Mouse (Mus musculus) left cerebral cortex, adult 18-20 months (tissue): ENCODE results near the gene Pdzd2. TPM values are rescaled to one million over a fixed set of nuclear protein-coding genes. Genes with fewer than 3 reads are reported as not detected.

Experiments used
- DNase-seq, 2 experiments: peaks; one replicate each; pipeline ENCODE4 v3.0.0; 2021 to 2022; ENCODE audit warnings: low spot score in 2 of 2, mixed read lengths in 1 of 2
- microRNA-seq, 2 experiments: library from miRNA; unstranded; fragments of <30 nt; microRNA quantifications; one replicate each; pipeline ENCODE4 v1.2.0; 2021
- total RNA-seq, 2 experiments: library from RNA; stranded (reverse); gene quantifications; 2 replicates each; pipeline ENCODE4 v1.2.3; 2021

Pdzd2 gene
- total RNA-seq, 2 experiments from 2014 or later = 59.8 to 64.7 TPM

DNA sequence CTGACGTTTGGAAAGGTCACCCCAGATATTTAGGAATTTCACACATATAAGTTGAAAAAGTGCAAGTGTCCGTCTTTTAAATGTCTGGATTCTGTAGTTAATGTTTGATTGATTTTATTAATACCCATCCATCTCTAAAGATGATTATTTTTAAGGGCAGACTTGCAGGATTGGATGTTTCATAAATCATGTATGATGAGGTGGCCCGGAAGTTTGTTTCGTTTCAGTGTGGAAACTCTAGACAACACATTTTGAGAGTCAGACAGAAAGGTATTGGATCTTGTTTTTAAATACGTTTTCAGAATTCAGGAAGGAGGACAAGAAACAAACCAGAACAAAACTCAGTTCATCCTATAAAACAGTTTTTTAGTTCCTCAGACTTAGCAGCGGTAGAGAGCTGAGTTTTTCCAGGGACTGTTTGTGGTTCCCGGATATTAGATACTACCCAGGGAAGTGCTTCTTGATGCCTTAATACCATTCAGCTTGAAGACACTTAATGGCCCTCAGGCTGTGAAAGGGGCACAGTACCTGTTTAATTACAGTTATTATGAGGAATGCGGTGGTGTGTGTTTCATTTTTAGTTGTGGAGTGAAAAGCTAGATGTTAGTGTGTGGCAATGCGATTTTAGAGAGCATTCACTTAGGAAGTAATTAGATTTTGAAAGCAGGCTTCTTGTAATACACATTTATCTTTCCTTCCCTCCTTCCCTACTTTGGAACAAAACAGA lies 416.9 kb downstream of the Pdzd2 start:
- no peak for DNase-seq

- peak; percentile 21 to 45 for DNase-seq
Measured at GRCm38 (mm10) chr15:12321788-12322621, 417.7 kb downstream of the Pdzd2 start, which contains the start of gene 1810049J17Rik. Gene 1810049J17Rik, minus strand, starts transcription at chr15:12321899.

DNA sequence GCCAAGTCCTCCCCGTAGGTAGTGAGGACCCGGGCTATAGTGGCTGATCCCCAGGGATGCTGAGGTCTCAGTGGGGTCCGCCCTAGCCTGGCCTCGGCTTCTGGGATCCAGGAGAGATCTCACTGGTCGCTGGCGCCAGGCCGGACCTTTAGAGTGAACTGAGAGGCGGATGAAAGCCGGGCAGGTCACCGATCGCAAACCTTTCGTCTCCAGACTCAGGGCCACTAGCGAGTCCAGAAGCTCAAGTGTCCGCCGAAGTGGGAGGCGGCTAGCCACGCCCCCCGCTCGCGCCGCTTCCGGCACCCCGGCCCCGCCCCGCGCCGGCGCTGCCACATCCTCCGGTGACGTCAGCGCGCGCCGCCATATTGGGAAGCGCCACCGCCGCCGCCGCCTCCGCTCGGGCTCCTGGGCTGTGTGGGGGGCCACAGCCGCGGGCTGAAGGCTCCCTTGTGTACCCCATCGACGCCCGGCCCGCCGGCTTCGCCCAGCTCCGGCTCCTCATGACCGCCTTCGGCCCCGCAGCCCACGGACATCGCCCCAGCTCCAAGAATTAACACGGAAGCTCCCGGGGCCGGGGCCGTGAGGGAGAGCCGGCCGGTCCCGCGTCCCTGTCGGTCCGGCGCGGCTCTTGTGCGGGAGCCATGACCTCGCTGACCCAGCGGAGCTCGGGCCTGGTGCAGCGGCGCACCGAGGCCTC lies 418.5 kb downstream of the Pdzd2 start, which contains the start of gene Golph3:
Gene Golph3, plus strand, starts transcription at position 360 of the 697 bp plus-strand sequence.
- DNase-seq = peak; percentile 96 to 97

GRCm38 (mm10) chr15:12320441-12321090 lies 419.2 kb downstream of the Pdzd2 start:
- no peak for DNase-seq

DNA sequence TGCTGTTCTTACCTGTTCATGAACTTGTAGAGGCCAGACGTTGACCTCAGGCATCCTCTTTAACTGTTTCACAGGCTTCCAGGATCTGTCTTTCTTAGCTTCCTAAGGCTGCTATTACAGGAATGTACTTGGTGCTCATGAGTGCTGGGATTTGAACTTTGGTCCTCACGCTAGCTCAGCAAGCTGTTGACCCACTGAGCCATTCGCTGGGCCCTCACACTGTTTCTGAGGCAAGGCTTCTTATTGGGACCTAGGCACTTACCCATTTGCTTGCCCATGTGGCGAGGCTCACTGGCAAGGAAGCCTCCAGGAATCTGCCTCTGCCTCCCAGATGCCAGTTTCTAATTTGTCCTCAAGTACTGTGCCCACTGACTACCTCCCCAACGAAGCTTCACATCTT lies 419.8 kb downstream of the Pdzd2 start:
- no peak for DNase-seq

DNA sequence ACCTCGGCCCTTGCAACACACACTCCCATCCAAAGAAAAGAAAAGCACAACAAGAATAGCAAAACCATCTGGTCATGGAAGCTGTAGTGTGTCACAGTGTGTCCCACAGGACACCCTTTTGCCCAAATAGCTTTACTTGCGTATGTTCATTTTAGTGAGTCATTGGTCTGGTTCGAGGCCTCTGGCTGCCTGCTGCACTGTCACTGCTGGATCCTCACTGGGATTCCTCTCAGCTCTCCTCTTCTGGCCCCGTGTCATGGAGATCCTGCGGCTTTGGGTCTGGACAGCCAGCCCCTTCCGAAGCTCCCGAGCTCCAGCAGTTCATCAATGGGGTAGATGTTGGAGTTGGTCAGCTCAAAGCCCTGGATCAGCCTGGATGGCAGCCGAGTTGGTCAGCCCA lies 421.3 kb downstream of the Pdzd2 start:
- DNase-seq = no peak

GRCm38 (mm10) chr15:12317290-12317689 lies 422.4 kb downstream of the Pdzd2 start:
- DNase-seq = no peak

DNA sequence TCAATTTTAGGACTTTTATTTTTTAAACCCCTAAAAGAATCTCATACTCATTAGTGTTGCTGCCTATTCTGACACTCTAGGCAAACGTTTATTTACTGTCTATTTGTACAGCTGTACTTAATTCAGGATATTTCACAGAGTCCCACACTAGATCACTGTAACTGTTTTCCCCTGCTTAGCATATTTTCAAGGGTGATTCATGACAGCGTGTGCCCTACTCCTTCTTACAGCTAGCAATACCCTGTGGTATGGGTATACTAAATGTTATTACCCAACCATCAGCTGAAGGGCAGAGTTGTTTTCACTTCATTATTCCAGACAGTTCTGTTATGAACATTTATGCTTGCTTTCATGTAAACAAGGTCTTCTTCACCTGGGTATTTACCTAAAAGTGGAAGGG lies 423.7 kb downstream of the Pdzd2 start:
- no peak for DNase-seq

- DNase-seq = no peak
Measured at GRCm38 (mm10) chr15:12314584-12314983, 425.1 kb downstream of the Pdzd2 start.

- no peak for DNase-seq
Measured at GRCm38 (mm10) chr15:12313255-12313654, 426.5 kb downstream of the Pdzd2 start.

DNA sequence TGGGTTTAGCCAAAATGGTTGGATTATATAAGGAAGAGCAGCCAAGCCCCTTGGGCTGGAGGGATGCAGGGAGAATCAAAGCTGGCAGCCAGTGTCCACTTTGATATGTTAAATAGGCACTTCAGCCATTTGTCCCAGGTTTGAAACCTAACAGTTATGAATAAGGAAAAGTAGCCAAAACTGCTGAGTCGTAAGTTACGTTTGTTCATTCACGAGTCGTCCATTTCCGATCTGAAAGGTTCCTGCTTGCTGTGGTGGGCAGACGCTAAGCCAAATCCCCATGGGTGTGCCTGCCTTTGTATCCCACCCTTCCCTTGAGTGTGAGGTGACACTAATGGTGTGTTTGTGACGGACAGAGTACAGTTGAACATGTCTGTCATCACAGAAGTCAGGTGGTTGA lies 428.3 kb downstream of the Pdzd2 start:
- DNase-seq = no peak

GRCm38 (mm10) chr15:12310676-12311075 lies 429.0 kb downstream of the Pdzd2 start:
- no peak for DNase-seq

Small RNA genes lying within 50 kb of the gene (microRNA-seq; reads per million reads assigned to microRNA genes)
- 0 reads per million in 2 experiments for gene Gm24135
- gene Gm24302 = 0 reads per million in 2 experiments

Other genes starting within 250 kb of the Pdzd2 start
- 10 to 100 TPM; 24.5 to 26.1 TPM for gene 6030458C11Rik, start 84.7 kb upstream of the Pdzd2 start, total RNA-seq
- gene Drosha, start 84.9 kb upstream of the Pdzd2 start, total RNA-seq = 10 to 100 TPM; 87.5 to 90.5 TPM